ENCODE assay signal across 26 mouse cellular contexts in genomic region chr3:29443024-29443423, GRCm38 (mm10).
"Had no signal": no experiment of that assay in that cellular context is flagged by ENCODE, and none has a peak within 500 bp of the region (broad histone marks: within the 10 kb centered on the region; RNA-seq: fewer than 3 reads in every experiment).

No protein-coding gene starts in this region.

- DNase-seq: gastrocnemius, adult 2 months; gastrocnemius, postnatal 10 days; gastrocnemius, postnatal 25 days; heart, adult 18-20 months; heart, postnatal 10 days; heart, postnatal 4 days; kidney, adult 18-20 months; kidney, adult 8-10 months; kidney, postnatal 10 days; kidney, postnatal 25 days; kidney, postnatal 4 days; layer of hippocampus, adult 9-11 months; liver; liver, embryonic 13.5 days had no signal

- H3K4me1 ChIP-seq: heart, embryonic 10.5 days; heart, embryonic 12.5 days; hindbrain, embryonic 10.5 days; hindbrain, embryonic 12.5 days; hindbrain, embryonic 15.5 days; intestine, embryonic 15.5 days; limb, embryonic 12.5 days; liver, embryonic 13.5 days had no signal

- H3K4me2 ChIP-seq: heart, embryonic 12.5 days; hindbrain, embryonic 12.5 days; hindbrain, embryonic 15.5 days; intestine, embryonic 15.5 days; limb, embryonic 12.5 days; liver, embryonic 11.5 days; liver, embryonic 13.5 days had no signal

- H3K27ac ChIP-seq: gastrocnemius, adult 2 months; heart, embryonic 10.5 days; hindbrain, embryonic 10.5 days; hindbrain, embryonic 12.5 days; hindbrain, embryonic 15.5 days; intestine, embryonic 15.5 days; left cerebral cortex, adult 2 months; limb, embryonic 10.5 days; limb, embryonic 12.5 days; liver, embryonic 13.5 days had no signal

- H3K4me3 ChIP-seq: gastrocnemius, adult 2 months; heart, embryonic 10.5 days; heart, embryonic 12.5 days; hindbrain, embryonic 10.5 days; hindbrain, embryonic 12.5 days; hindbrain, embryonic 15.5 days; intestine, embryonic 15.5 days; left cerebral cortex, adult 2 months; limb, embryonic 10.5 days; limb, embryonic 12.5 days; liver, embryonic 13.5 days had no signal

- H3K9ac ChIP-seq: heart, embryonic 12.5 days; hindbrain, embryonic 12.5 days; hindbrain, embryonic 15.5 days; intestine, embryonic 15.5 days; limb, embryonic 12.5 days; liver, embryonic 13.5 days had no signal

- ATAC-seq: inflammation-experienced regulatory T-cells, adult 6 months; intestine, embryonic 15.5 days; intestine, postnatal 0 days had no signal

- H3K9me3 ChIP-seq: heart, embryonic 10.5 days; heart, embryonic 12.5 days; hindbrain, embryonic 10.5 days; hindbrain, embryonic 12.5 days; hindbrain, embryonic 15.5 days; intestine, embryonic 15.5 days; limb, embryonic 10.5 days; limb, embryonic 12.5 days; liver, embryonic 13.5 days had no signal

- H3K36me3 ChIP-seq: heart, embryonic 10.5 days; heart, embryonic 12.5 days; hindbrain, embryonic 10.5 days; hindbrain, embryonic 12.5 days; hindbrain, embryonic 15.5 days; intestine, embryonic 15.5 days; limb, embryonic 10.5 days; limb, embryonic 12.5 days; liver, embryonic 13.5 days had no signal

- H3K27me3 ChIP-seq: heart, embryonic 12.5 days; hindbrain, embryonic 12.5 days; hindbrain, embryonic 15.5 days; intestine, embryonic 15.5 days; limb, embryonic 12.5 days; liver, embryonic 13.5 days had no signal
